Mouse (Mus musculus): ENCODE data around the gene Olfr786. TPM values are rescaled to one million over a fixed set of nuclear protein-coding genes. Genes with fewer than 3 reads are reported as not detected.

Olfr786 gene
- total RNA-seq (2022): not detected

DNA sequence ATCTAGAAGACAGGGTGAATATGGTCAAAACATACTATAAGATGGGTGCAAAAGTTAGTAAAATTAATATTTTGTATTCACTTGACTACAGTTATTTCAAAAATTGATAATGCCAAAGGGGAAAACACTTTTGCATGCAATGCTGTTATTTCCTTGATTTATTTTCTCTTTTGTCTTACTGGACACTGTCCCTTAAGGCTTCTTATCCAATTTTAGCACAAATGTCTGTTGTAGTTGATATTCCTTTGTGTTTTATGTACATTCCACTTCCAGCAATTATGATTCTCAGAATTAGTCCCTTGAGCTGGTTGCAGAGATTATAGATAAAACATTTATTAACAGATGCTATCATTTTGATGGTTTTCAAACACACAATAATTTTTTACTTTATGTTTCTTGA is at the start of gene Olfr786:
Gene Olfr786 (plus strand): TSS at position 301 of the 400 bp plus-strand sequence.
- no peak for DNase-seq (ENCODE audit: low spot score in 2 of 2)

DNA sequence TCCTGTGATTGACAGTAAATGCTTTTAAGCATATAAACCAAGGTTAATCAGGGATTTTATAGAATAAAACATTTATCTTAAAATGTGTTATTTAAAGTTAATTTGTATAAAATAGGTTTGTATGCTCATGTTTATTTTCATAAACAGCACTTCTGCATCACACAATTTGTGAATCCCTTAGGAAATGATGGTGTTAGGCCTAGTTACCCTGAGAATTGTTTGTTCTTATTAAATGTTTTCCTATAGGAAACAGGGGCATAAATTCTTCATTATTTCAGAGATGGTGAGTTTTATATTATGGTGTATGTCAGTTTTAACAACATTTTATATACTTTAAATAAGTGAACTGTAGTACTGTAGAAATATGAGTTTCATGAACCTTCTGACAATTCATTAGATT is 43.3 kb upstream of the Olfr786 start, which contains the start of gene Olfr784:
Gene Olfr784 (plus strand): TSS at position 301 of the 400 bp plus-strand sequence.
- DNase-seq (ENCODE audit: low spot score in 2 of 2): no peak

- DNase-seq (ENCODE audit: low spot score in 2 of 2): no peak
Measured at GRCm38 (mm10) chr10:129400892-129401291, 26.2 kb upstream of the Olfr786 start.

DNA sequence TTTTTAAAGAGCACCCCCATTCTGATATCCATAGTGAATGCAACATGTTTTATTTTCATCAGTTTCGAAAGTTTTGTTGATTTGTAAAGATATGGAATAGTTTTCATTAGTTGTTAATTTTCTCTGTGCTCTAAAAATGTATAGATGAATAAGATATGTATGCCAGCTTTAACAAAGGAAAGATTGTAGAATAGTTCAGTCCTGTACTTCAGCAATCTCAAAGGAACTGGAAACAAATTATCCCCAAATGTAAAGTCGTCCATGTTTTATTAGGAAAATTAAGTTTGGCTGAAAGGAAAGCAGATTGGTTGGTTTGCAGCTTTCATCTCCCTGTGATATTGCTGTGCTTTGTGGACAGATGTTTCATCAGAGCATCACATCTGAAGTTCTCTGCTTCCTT is 22.0 kb upstream of the Olfr786 start, which contains the start of gene Olfr785:
Gene Olfr785 (plus strand): TSS at position 301 of the 400 bp plus-strand sequence.
- no peak for DNase-seq (ENCODE audit: low spot score in 2 of 2)

DNA sequence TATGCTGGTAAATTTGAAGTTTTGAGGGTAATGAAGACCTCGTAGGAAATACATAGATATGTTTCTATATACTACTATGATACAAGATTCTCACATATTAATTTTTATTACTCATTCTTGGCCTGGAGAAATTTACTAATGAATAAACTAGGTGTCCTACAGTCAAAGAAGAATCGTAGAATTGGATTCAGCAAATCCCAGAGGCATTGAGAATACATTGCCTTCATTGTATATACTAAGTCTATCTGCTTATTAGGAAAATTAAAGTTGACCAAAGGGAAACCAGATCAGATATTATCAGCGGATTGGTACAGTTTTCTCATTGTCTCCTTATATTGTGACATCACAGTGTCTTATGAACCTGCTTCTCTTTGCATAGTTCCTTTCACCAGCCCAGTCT is 34.5 kb downstream of the Olfr786 start, which contains the start of gene Olfr787:
Gene Olfr787 (plus strand): TSS at position 301 of the 400 bp plus-strand sequence.
- DNase-seq (ENCODE audit: low spot score in 2 of 2): no peak

DNA sequence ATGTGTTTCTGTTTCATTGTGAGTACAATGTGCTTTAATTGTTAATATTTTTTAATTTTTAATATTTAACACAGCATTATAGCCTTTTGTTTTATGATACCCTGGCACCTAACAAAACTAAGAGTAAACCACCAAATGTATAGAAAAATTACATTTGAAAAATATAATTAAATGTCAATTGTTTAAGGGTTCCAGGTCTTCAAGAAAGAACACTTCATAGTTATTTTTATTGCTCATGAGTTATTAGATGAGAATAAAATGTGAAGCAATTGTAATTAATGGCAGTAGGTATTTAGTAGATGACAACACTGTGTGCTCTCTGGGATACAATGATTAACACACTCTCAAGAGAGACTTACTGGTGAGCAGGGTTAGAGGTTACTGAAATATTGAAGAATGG is 43.6 kb downstream of the Olfr786 start, which contains the start of gene Olfr788:
Gene Olfr788 (plus strand): TSS at position 301 of the 400 bp plus-strand sequence.
- DNase-seq (ENCODE audit: low spot score in 2 of 2): no peak

- DNase-seq (ENCODE audit: low spot score in 2 of 2): no peak
Measured at GRCm38 (mm10) chr10:129473256-129473655, 46.1 kb downstream of the Olfr786 start.

DNA sequence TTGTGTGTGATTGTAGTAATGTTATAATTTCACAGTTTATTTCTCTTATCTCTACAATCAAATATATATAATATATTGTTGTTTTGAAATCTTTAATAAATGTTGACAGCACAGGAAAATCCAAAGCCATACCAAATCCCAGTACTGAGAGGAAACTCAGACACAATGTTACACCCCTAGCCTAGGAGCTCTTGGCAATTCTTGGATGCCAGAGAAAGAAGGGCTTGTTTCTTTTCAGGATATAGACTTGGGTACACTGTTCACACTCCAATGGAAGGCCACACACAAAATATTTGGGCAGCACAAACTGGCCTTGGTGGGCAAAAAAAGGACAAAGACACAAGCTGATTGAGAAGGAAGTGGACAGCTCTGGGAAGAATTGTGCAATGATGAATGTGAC is 46.6 kb downstream of the Olfr786 start:
- no peak for DNase-seq (ENCODE audit: low spot score in 2 of 2)

DNA sequence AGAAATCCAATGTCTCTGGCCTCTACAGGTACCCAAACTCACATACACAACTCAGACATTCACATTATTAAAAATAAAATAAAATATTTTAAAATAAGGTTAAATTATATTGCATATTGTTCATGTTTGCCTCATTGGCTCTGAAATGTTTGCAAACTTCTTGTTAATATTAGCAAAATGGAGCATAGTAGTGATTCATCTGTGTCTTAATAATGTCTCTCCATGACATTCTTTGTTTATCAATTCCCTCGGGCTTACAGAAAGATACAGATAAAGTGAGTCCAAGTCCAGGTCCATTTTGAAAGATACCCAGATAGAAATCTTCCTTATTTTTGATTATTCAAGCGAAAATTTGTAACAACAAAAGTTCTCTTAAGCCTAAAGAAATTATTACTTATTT is 57.3 kb downstream of the Olfr786 start, which contains the start of gene Olfr789:
Gene Olfr789 (plus strand): TSS at position 301 of the 400 bp plus-strand sequence.
- no peak for DNase-seq (ENCODE audit: low spot score in 2 of 2)

Other genes with a start within 250 kb of the Olfr786 start
- not detected for gene Olfr772, start 249.4 kb upstream of the Olfr786 start, total RNA-seq (2022)
- gene Olfr773, start 239.9 kb upstream of the Olfr786 start, total RNA-seq (2022): not detected
- not detected for gene Olfr774, start 191.1 kb upstream of the Olfr786 start, total RNA-seq (2022)
- not detected for gene Olfr775, start 178.9 kb upstream of the Olfr786 start, total RNA-seq (2022)
- gene Olfr776, start 168.2 kb upstream of the Olfr786 start, total RNA-seq (2022): not detected
- gene Olfr777, start 155.8 kb upstream of the Olfr786 start, total RNA-seq (2022): not detected
- gene Olfr780, start 109.2 kb upstream of the Olfr786 start, total RNA-seq (2022): not detected
- gene Olfr781, start 98.5 kb upstream of the Olfr786 start, total RNA-seq (2022): not detected
- gene Olfr782, start 78.5 kb upstream of the Olfr786 start, total RNA-seq (2022): not detected
- not detected for gene Olfr784, start 43.2 kb upstream of the Olfr786 start, total RNA-seq (2022)
- not detected for gene Olfr785, start 21.9 kb upstream of the Olfr786 start, total RNA-seq (2022)
- gene Olfr787, start 34.6 kb downstream of the Olfr786 start, total RNA-seq (2022): not detected
- gene Olfr788, start 43.7 kb downstream of the Olfr786 start, total RNA-seq (2022): not detected
- not detected for gene Olfr789, start 57.4 kb downstream of the Olfr786 start, total RNA-seq (2022)
- gene Olfr790, start 71.2 kb downstream of the Olfr786 start, total RNA-seq (2022): not detected
- not detected for gene Olfr791, start 94.5 kb downstream of the Olfr786 start, total RNA-seq (2022)
- not detected for gene Olfr792, start 111.9 kb downstream of the Olfr786 start, total RNA-seq (2022)
- not detected for gene Olfr794, start 140.3 kb downstream of the Olfr786 start, total RNA-seq (2022)
- not detected for gene Olfr796, start 185.3 kb downstream of the Olfr786 start, total RNA-seq (2022)
- gene Olfr798, start 200.6 kb downstream of the Olfr786 start, total RNA-seq (2022): not detected
- gene Olfr799, start 210.2 kb downstream of the Olfr786 start, total RNA-seq (2022): not detected
- not detected for gene Olfr800, start 230.4 kb downstream of the Olfr786 start, total RNA-seq (2022)
- not detected for gene Olfr801, start 246.6 kb downstream of the Olfr786 start, total RNA-seq (2022)

Data from gastrocnemius, adult 8-10 months (tissue).